Mouse (Mus musculus) CH12.LX (cell line): Measurements from ENCODE around the gene Dhx37. TPM values are rescaled to one million over a fixed set of nuclear protein-coding genes. Genes with fewer than 3 reads are reported as not detected.

ENCODE experiments used
- DNase-seq: peaks from one replicate; pipeline ENCODE4 v3.0.0-alpha.2; 2013; ENCODE audit errors: extremely low read depth
- H3K27ac ChIP-seq: 2 replicates; pipeline ENCODE4 v1.5.1; 2012; ENCODE audit warnings: low read depth, mild to moderate bottlenecking, control low read depth, moderate library complexity; ENCODE audit not compliant: insufficient read depth
- H3K27me3 ChIP-seq: replicated peaks from 2 replicates; pipeline ENCODE3; 2012; ENCODE audit warnings: inconsistent platforms
- H3K36me3 ChIP-seq, 2 experiments: replicated peaks in 1 of 2; 2 replicates each; pipeline versions ENCODE3 to v1.6.1; 2012; ENCODE audit warnings: inconsistent platforms in 1 of 2, low read length in 1 of 2, mild to moderate bottlenecking in 1 of 2, mixed read lengths in 1 of 2, moderate library complexity in 1 of 2; ENCODE audit not compliant: control insufficient read depth in 1 of 2, insufficient read depth in 1 of 2
- H3K4me1 ChIP-seq, 2 experiments: 2 replicates each; pipeline ENCODE4 v1.6.1; 2012; ENCODE audit warnings: inconsistent platforms in 1 of 2, moderate library complexity in 1 of 2; ENCODE audit not compliant: insufficient read depth in 2 of 2, control insufficient read depth in 1 of 2
- H3K4me2 ChIP-seq: 2 replicates; pipeline ENCODE4 v1.6.1; 2012; ENCODE audit warnings: low read depth, mild to moderate bottlenecking, control low read depth; ENCODE audit not compliant: poor library complexity, insufficient read depth, severe bottlenecking
- H3K4me3 ChIP-seq, 3 experiments: fragments of 150-350 bp in 1 of 3; sonication (generic) in 1 of 3; replicated peaks in 1 of 3; 2 replicates each; pipeline versions ENCODE3 to v1.5.1; 2011 to 2012; ENCODE audit warnings: low read depth in 2 of 3, low read length in 2 of 3, mild to moderate bottlenecking in 2 of 3, moderate library complexity in 2 of 3, control low read depth in 1 of 3, improper control_type of control experiment in 1 of 3, inconsistent platforms in 1 of 3, mixed read lengths in 1 of 3; ENCODE audit not compliant: poor library complexity in 1 of 3
- H3K79me2 ChIP-seq: replicated peaks from 2 replicates; pipeline ENCODE4 v1.6.1; 2012; ENCODE audit warnings: mild to moderate bottlenecking, moderate library complexity; ENCODE audit not compliant: control insufficient read depth, poor library complexity, insufficient read depth, severe bottlenecking; ENCODE audit errors: extremely low read depth
- H3K9ac ChIP-seq: 2 replicates; pipeline ENCODE4 v1.6.1; 2012; ENCODE audit warnings: low read depth, mild to moderate bottlenecking, control low read depth, moderate library complexity; ENCODE audit not compliant: insufficient read depth
- H3K9me3 ChIP-seq: replicated peaks from 2 replicates; pipeline ENCODE3; 2012; ENCODE audit warnings: low read length, inconsistent platforms, mixed read lengths
- BHLHE40 ChIP-seq: IDR thresholded peaks from 2 replicates; pipeline ENCODE4 v1.6.1; 2011; ENCODE audit warnings: mild to moderate bottlenecking, low read depth, low read length, improper control_type of control experiment
- CHD1 ChIP-seq: IDR thresholded peaks from 2 replicates; pipeline ENCODE4 v1.6.1; 2012; ENCODE audit warnings: low read depth, low read length, improper control_type of control experiment, inconsistent platforms
- CTCF ChIP-seq, 2 experiments: IDR thresholded peaks in 1 of 2; conservative IDR thresholded peaks in 1 of 2; 2 replicates each; pipeline ENCODE4 v1.5.1; 2011 to 2012; ENCODE audit warnings: low read depth in 2 of 2, low read length in 2 of 2, improper control_type of control experiment in 1 of 2, inconsistent platforms in 1 of 2, mild to moderate bottlenecking in 1 of 2, moderate library complexity in 1 of 2
- E2F4 ChIP-seq: IDR thresholded peaks from 2 replicates; pipeline ENCODE4 v1.6.1; 2011; ENCODE audit warnings: low read depth, low read length, improper control_type of control experiment; ENCODE audit not compliant: insufficient replicate concordance
- ELF1 ChIP-seq: IDR thresholded peaks from 2 replicates; pipeline ENCODE4 v1.6.1; 2014; ENCODE audit warnings: low read depth, mild to moderate bottlenecking, inconsistent platforms, low read length, improper control_type of control experiment
- EP300 ChIP-seq: IDR thresholded peaks from 2 replicates; pipeline ENCODE4 v1.6.1; 2011; ENCODE audit warnings: low read length, improper control_type of control experiment
- ETS1 ChIP-seq: conservative IDR thresholded peaks from 2 replicates; pipeline ENCODE4 v1.6.1; 2012; ENCODE audit warnings: low read depth, mild to moderate bottlenecking, inconsistent platforms, low read length, improper control_type of control experiment, moderate library complexity
- HCFC1 ChIP-seq: IDR thresholded peaks from 2 replicates; pipeline ENCODE4 v1.6.1; 2012; ENCODE audit warnings: low read depth, mild to moderate bottlenecking, inconsistent platforms, low read length, improper control_type of control experiment
- IRF4 ChIP-seq: IDR thresholded peaks from 2 replicates; pipeline ENCODE4 v1.6.1; 2014; ENCODE audit warnings: low read depth, mild to moderate bottlenecking, inconsistent platforms, low read length, improper control_type of control experiment
- JUND ChIP-seq: conservative IDR thresholded peaks from 2 replicates; pipeline ENCODE4 v1.6.1; 2011; ENCODE audit warnings: low read depth, low read length, improper control_type of control experiment
- KAT2A ChIP-seq: IDR thresholded peaks from 2 replicates; pipeline ENCODE4 v1.6.1; 2012; ENCODE audit warnings: low read length, improper control_type of control experiment, inconsistent platforms; ENCODE audit not compliant: insufficient replicate concordance
- MAFK ChIP-seq: IDR thresholded peaks from 2 replicates; pipeline ENCODE4 v1.6.1; 2011; ENCODE audit warnings: low read length, improper control_type of control experiment; ENCODE audit not compliant: insufficient replicate concordance
- MAX ChIP-seq: IDR thresholded peaks from 2 replicates; pipeline ENCODE4 v1.6.1; 2011; ENCODE audit warnings: low read length, improper control_type of control experiment
- MAZ ChIP-seq: IDR thresholded peaks from 2 replicates; pipeline ENCODE4 v1.6.1; 2012; ENCODE audit warnings: low read depth, mild to moderate bottlenecking, inconsistent platforms, low read length, improper control_type of control experiment, moderate library complexity
- MXI1 ChIP-seq: IDR thresholded peaks from 2 replicates; pipeline ENCODE4 v1.6.1; 2011; ENCODE audit warnings: mild to moderate bottlenecking, low read depth, low read length, improper control_type of control experiment
- MYC ChIP-seq: IDR thresholded peaks from 2 replicates; pipeline ENCODE4 v1.6.1; 2011; ENCODE audit warnings: low read depth, mild to moderate bottlenecking, improper control_type of control experiment, low read length
- NELFE ChIP-seq: IDR thresholded peaks from 2 replicates; pipeline ENCODE4 v1.6.1; 2011; ENCODE audit warnings: low read depth, low read length, improper control_type of control experiment
- NRF1 ChIP-seq: IDR thresholded peaks from 2 replicates; pipeline ENCODE4 v1.6.1; 2014; ENCODE audit warnings: low read depth, mild to moderate bottlenecking, inconsistent platforms, low read length, improper control_type of control experiment, moderate library complexity
- PAX5 ChIP-seq: IDR thresholded peaks from 2 replicates; pipeline ENCODE4 v1.6.1; 2012; ENCODE audit warnings: low read length, inconsistent platforms, mixed read lengths
- SIN3A ChIP-seq: IDR thresholded peaks from 2 replicates; pipeline ENCODE4 v1.6.1; 2012; ENCODE audit warnings: low read length, improper control_type of control experiment, inconsistent platforms
- TBP ChIP-seq: conservative IDR thresholded peaks from 2 replicates; pipeline ENCODE4 v1.6.1; 2011; ENCODE audit warnings: low read depth, low read length, improper control_type of control experiment
- TCF12 ChIP-seq: IDR thresholded peaks from 2 replicates; pipeline ENCODE4 v1.6.1; 2014; ENCODE audit warnings: low read depth, mild to moderate bottlenecking, inconsistent platforms, low read length, improper control_type of control experiment
- UBTF ChIP-seq: IDR thresholded peaks from 2 replicates; pipeline ENCODE4 v1.6.1; 2012; ENCODE audit warnings: low read depth, mild to moderate bottlenecking, inconsistent platforms, low read length, improper control_type of control experiment, moderate library complexity
- USF1 ChIP-seq: IDR thresholded peaks from 2 replicates; pipeline ENCODE4 v1.6.1; 2014; ENCODE audit warnings: low read depth, mild to moderate bottlenecking, inconsistent platforms, low read length, improper control_type of control experiment
- USF2 ChIP-seq: conservative IDR thresholded peaks from 2 replicates; pipeline ENCODE4 v1.6.1; 2011; ENCODE audit warnings: low read depth, low read length, improper control_type of control experiment
- ZMIZ1 ChIP-seq: IDR thresholded peaks from 2 replicates; pipeline ENCODE4 v1.6.1; 2012; ENCODE audit warnings: low read depth, mild to moderate bottlenecking, inconsistent platforms, low read length, improper control_type of control experiment
- ZNF384 ChIP-seq: IDR thresholded peaks from 2 replicates; pipeline ENCODE4 v1.6.1; 2012; ENCODE audit warnings: low read depth, low read length, improper control_type of control experiment, inconsistent platforms
- dilution Hi-C: fragments of 300-500 bp; cut with MboI; formaldehyde crosslinking; loops from 2 replicates; pipeline ENCODE4 v1.14.3; 2020; ENCODE audit warnings: low sequenced_read_pairs; ENCODE audit not compliant: extremely low pct_unique_long_range_greater_than_20kb, extremely low pct_ligation_motif_present
- in situ Hi-C: fragments of 300-500 bp; cut with MboI; formaldehyde crosslinking; loops from 3 replicates; pipeline ENCODE4 v1.14.3; 2019; ENCODE audit warnings: low sequenced_read_pairs, low pct_ligation_motif_present, low pct_unique_long_range_greater_than_20kb, mixed read lengths
- polyA plus RNA-seq: library from polyadenylated mRNA; unstranded; fragments of >175 nt; gene quantifications from 2 replicates; pipeline ENCODE4 v1.2.1, GENCODE M21; 2012; ENCODE audit warnings: low read depth; ENCODE audit not compliant: insufficient read length
- total RNA-seq, 2 experiments: library from RNA; depleted of rRNA; stranded (reverse); fragments of 300-350 nt in 1 of 2; fragments of >200 nt in 1 of 2; gene quantifications; 2 replicates each; pipeline ENCODE4 v1.2.3; 2012 to 2014

Gene Dhx37
- total and polyA plus RNA-seq, 3 experiments = 21.0 to 36.9 (median 26.0) TPM

- Histone ChIP-seq H3K4me2 (peak overlapping the region; percentile 55), H3K9ac (no peak overlapping the region), H3K9me3 (no peaks in the 10 kb centered on the region), H3K79me2 (no peaks in the 10 kb centered on the region), H3K4me1 (peaks cover 3 to 22% of the 10 kb centered on the region in 2 experiments; a peak in 3 of 4 replicates), H3K27me3 (no peaks in the 10 kb centered on the region), H3K4me3 (peak overlapping the region in 1 of 3 experiments; percentile 28), H3K27ac (no peak overlapping the region), H3K36me3 (peaks cover 0 to 9% of the 10 kb centered on the region in 2 experiments)
- dilution Hi-C loops (no loop called here), in situ Hi-C loops (no loop called here)
- TF ChIP-seq PAX5 (no peak), KAT2A (no peak), MYC (peak; percentile 85), JUND (no peak), MXI1 (peak; percentile 54; the same call in 1 of the 2 replicates), CTCF (conservative IDR thresholded peaks at IDR 0.05 in 1 of 2, IDR thresholded peaks at IDR 0.05 in 1 of 2; ENCODE audit: low read depth in 2 of 2, low read length in 2 of 2) (no peak), ELF1 (no peak), TCF12 (no peak), NRF1 (peak; percentile 79), USF1 (no peak), EP300 (no peak), MAFK (no peak), MAX (peak; percentile 64), ZNF384 (no peak), UBTF (no peak), ETS1 (no peak), MAZ (0 out of 2 replicates have a peak, but pooled peaks have one; percentile 8), BHLHE40 (0 out of 2 replicates have a peak, but pooled peaks have one; percentile 25), TBP (no peak), IRF4 (no peak), ZMIZ1 (no peak), SIN3A (peak; percentile 48), NELFE (no peak), E2F4 (no peak), USF2 (no peak), HCFC1 (no peak; the same call in 1 of the 2 replicates), CHD1 (peak; percentile 9; the same call in 1 of the 2 replicates)
- no peak for DNase-seq
Measured at GRCm38 (mm10) chr5:125407910-125408575, 25.9 kb downstream of the Dhx37 start.
